Mouse (Mus musculus): ENCODE data around the gene Ttc23l. TPM values are rescaled to one million over a fixed set of nuclear protein-coding genes. Genes with fewer than 3 reads are reported as not detected.
A peak's percentile ranks its signal among the peaks of the same experiment; 100 is the strongest.

The Ttc23l gene
- polyA plus RNA-seq, 1 experiment from 2014 or later = not detected

DNA sequence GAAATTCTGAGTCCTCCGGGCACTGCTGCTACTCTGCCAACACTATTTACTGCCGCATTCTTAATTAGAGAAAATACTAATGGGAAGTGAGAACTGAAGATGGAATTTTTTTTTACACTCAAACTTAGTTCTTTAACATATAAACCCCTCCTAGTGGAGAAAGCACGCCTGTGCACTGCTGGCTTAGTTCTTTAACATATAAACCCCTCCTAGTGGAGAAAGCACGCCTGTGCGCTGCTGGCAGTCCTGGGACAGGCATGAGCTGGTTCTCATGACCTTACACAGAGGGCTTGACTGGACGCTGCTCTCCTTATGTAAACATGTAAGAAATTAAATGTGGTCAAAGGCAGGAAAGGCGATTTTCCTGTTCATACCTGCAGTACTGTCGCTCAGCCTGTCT is 24.9 kb upstream of the Ttc23l start:
- Histone ChIP-seq H3K4me3 (replicated peaks; ENCODE audit: low read length) (no peak overlapping the region), H3K36me3 (ENCODE audit: control insufficient read depth, insufficient read depth) (no peaks in the 10 kb centered on the region), H3K27me3 (replicated peaks; ENCODE audit: control insufficient read depth, insufficient read depth, low read length) (no peaks in the 10 kb centered on the region), H3K4me1 (replicated peaks; ENCODE audit: control insufficient read depth, insufficient read depth, low read length) (no peaks in the 10 kb centered on the region), H3K27ac (ENCODE audit: low read length) (no peak overlapping the region), H3K9ac (replicated peaks; ENCODE audit: low read depth, low read length) (no peak overlapping the region), H3K9me3 (ENCODE audit: control insufficient read depth, low read length) (no peaks in the 10 kb centered on the region), H3K4me2 (ENCODE audit: low read length) (no peak overlapping the region)
- 48% methylated on average over 8 of the region's 8 CpGs for WGBS
- peak; percentile 81 for ATAC-seq

DNA sequence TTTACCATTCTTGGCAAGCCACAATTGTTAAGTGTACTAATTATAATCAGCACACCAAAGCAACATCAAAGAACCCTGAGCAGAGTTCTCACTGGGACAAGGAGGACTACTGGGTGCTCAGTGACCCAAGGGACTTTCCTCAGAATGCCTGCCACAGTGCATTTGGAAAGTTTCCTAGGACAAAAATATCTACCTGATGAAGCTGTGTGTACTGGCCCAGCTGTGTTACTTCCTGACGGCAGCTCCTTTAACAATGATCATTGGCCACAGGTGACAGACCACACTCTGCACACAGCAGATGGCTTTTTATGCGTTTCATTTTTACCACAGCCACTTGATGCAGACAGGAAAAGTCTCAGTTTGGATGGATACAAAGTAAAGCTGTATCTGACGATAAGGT is 20.7 kb upstream of the Ttc23l start:
- Histone ChIP-seq H3K4me1 (replicated peaks; ENCODE audit: control insufficient read depth, insufficient read depth, low read length) (no peaks in the 10 kb centered on the region), H3K36me3 (ENCODE audit: control insufficient read depth, insufficient read depth) (peaks cover 9% of the 10 kb centered on the region; the same call in 1 of the 2 replicates), H3K4me2 (ENCODE audit: low read length) (no peak overlapping the region), H3K9ac (replicated peaks; ENCODE audit: low read depth, low read length) (no peak overlapping the region), H3K9me3 (ENCODE audit: control insufficient read depth, low read length) (no peaks in the 10 kb centered on the region), H3K27me3 (replicated peaks; ENCODE audit: control insufficient read depth, insufficient read depth, low read length) (no peaks in the 10 kb centered on the region), H3K4me3 (replicated peaks; ENCODE audit: low read length) (no peak overlapping the region), H3K27ac (ENCODE audit: low read length) (no peak overlapping the region)
- 80% methylated on average over 3 of the region's 3 CpGs for WGBS
- ATAC-seq = no peak

DNA sequence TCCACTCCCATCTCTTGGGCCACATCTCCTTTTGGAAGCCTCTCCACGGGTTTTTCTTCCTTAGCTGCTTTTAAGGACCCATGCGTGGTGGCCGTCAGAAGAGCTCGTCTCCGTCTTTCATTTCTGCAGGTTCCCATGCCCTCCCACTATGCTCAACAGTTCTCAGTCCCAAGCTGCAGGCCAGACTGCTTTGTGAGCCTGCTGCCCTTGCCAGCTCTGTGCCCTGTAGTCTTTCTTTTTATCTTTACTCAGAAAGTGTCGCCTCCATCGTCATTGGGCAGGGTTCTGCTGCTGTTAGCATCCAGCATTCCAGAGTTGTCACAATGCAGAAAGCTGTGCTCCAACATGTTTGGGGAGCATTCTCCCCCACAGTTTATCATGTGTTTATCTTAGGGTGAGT is 8.0 kb upstream of the Ttc23l start:
- Histone ChIP-seq H3K27ac (ENCODE audit: low read length) (no peak overlapping the region), H3K4me2 (ENCODE audit: low read length) (no peak overlapping the region), H3K9ac (replicated peaks; ENCODE audit: low read depth, low read length) (no peak overlapping the region), H3K9me3 (ENCODE audit: control insufficient read depth, low read length) (no peaks in the 10 kb centered on the region), H3K36me3 (ENCODE audit: control insufficient read depth, insufficient read depth) (peaks cover 19% of the 10 kb centered on the region), H3K27me3 (replicated peaks; ENCODE audit: control insufficient read depth, insufficient read depth, low read length) (no peaks in the 10 kb centered on the region), H3K4me3 (replicated peaks; ENCODE audit: low read length) (no peak overlapping the region), H3K4me1 (replicated peaks; ENCODE audit: control insufficient read depth, insufficient read depth, low read length) (no peaks in the 10 kb centered on the region)
- WGBS = 81% methylated on average over 7 of the region's 7 CpGs
- ATAC-seq = no peak

DNA sequence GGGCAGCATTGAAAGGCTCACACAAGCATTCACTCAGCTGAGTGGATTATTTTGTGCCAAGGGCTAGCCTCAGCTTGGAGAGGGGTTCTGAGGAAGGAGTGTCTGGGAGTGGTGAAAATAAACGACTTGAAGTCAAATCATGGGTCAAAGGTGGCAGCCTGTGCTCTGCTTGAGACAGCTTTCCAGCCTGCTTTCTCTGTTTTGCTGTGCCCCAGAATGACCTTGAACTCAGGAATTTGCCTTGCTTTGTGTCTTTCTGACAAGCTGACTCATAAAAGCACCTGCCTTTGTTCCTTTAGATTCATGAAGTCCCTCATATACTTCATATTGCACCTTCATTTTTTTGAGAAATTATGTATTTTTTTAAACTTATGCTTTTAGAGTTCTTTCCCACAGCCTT is 5.7 kb upstream of the Ttc23l start:
- Histone ChIP-seq H3K4me2 (ENCODE audit: low read length) (no peak overlapping the region), H3K4me3 (replicated peaks; ENCODE audit: low read length) (no peak overlapping the region), H3K27ac (ENCODE audit: low read length) (no peak overlapping the region), H3K4me1 (replicated peaks; ENCODE audit: control insufficient read depth, insufficient read depth, low read length) (no peaks in the 10 kb centered on the region), H3K9ac (replicated peaks; ENCODE audit: low read depth, low read length) (no peak overlapping the region), H3K27me3 (replicated peaks; ENCODE audit: control insufficient read depth, insufficient read depth, low read length) (no peaks in the 10 kb centered on the region), H3K9me3 (ENCODE audit: control insufficient read depth, low read length) (no peaks in the 10 kb centered on the region), H3K36me3 (ENCODE audit: control insufficient read depth, insufficient read depth) (peaks cover 13% of the 10 kb centered on the region)
- ATAC-seq = no peak
- 78% methylated on average over 1 of the region's 1 CpGs for WGBS

DNA sequence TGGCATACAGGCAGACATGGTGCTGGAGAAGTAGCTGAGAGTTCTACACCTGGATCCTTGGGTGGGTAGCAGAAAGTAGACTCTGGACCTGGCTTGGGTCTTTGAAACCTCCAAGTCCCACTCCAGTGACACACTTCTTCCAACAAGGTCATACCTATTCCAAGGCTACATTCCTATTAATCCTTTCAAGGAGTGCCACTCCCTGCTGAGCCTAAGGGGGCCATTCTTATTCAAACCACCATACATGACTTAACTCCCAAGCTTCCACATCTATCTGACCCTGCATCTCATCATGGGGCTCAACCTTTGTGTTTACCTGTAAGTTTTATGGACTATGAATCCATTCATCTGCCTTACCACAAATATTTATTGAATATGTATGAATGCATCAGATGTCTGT is 3.8 kb upstream of the Ttc23l start:
- Histone ChIP-seq H3K4me3 (replicated peaks; ENCODE audit: low read length) (no peak overlapping the region), H3K36me3 (ENCODE audit: control insufficient read depth, insufficient read depth) (0 out of 2 replicates have a peak, but pooled peaks cover 2% of the 10 kb centered on the region), H3K9ac (replicated peaks; ENCODE audit: low read depth, low read length) (no peak overlapping the region), H3K27me3 (replicated peaks; ENCODE audit: control insufficient read depth, insufficient read depth, low read length) (no peaks in the 10 kb centered on the region), H3K27ac (ENCODE audit: low read length) (no peak overlapping the region), H3K4me1 (replicated peaks; ENCODE audit: control insufficient read depth, insufficient read depth, low read length) (no peaks in the 10 kb centered on the region), H3K4me2 (ENCODE audit: low read length) (no peak overlapping the region), H3K9me3 (ENCODE audit: control insufficient read depth, low read length) (no peaks in the 10 kb centered on the region)
- ATAC-seq = no peak

DNA sequence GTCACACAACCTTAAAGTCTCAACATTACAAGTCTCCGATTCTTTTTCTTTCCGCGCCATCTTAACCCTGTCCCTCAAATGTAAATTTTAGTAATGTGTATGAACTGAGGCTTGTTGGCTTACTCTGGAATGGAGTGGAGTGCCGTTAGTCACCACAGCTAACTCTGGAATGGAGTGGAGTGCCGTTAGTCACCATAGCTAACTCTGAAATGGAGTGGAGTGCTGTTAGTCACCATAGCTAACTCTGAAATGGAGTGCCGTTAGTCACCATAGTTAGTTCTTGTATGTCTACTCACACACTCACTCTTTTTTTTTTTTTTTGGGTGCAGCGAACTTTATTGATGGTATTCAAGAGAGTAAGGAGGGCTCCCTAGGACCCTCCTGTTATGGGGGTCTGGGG is 1.5 kb upstream of the Ttc23l start:
- ATAC-seq = no peak
- WGBS = 95% methylated on average over 7 of the region's 7 CpGs

DNA sequence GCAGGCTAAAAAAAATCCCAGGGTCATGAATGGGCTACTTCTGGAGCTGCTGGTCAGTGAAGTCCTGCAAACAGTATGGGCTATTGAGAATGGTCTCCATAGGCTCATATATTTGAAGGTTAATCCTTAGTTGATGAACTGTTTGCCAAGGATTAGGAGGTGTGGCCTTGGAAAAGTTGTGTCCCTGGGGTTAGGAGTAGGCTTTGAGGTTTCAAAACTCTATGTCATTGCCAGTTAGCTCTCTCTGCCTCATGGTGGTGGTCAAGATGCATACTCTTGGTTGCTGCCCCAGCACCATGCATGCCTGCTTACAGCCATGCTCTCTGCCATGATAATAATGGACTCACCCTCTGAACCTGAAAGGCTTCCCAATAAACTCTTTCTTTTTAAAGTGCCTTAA is 4.1 kb downstream of the Ttc23l start:
- no peaks in the 10 kb centered on the region for H3K27me3 ChIP-seq (replicated peaks; ENCODE audit: control insufficient read depth, insufficient read depth, low read length)
- no peaks in the 10 kb centered on the region for H3K9me3 ChIP-seq (ENCODE audit: control insufficient read depth, low read length)
- no peaks in the 10 kb centered on the region for H3K36me3 ChIP-seq (ENCODE audit: control insufficient read depth, insufficient read depth)
- no peak overlapping the region for H3K27ac ChIP-seq (ENCODE audit: low read length)
- ATAC-seq = no peak
- no peak overlapping the region for H3K4me3 ChIP-seq (replicated peaks; ENCODE audit: low read length)
- H3K4me1 ChIP-seq (replicated peaks; ENCODE audit: control insufficient read depth, insufficient read depth, low read length) = no peaks in the 10 kb centered on the region
- H3K9ac ChIP-seq (replicated peaks; ENCODE audit: low read depth, low read length) = no peak overlapping the region
- no peak overlapping the region for H3K4me2 ChIP-seq (ENCODE audit: low read length)

More for the DNA sequence above, 1.5 kb upstream of the Ttc23l start:
- H3K9me3 ChIP-seq (ENCODE audit: control insufficient read depth, low read length) = no peaks in the 10 kb centered on the region
- no peak overlapping the region for H3K4me2 ChIP-seq (ENCODE audit: low read length)
- H3K9ac ChIP-seq (replicated peaks; ENCODE audit: low read depth, low read length) = no peak overlapping the region
- no peaks in the 10 kb centered on the region for H3K36me3 ChIP-seq (ENCODE audit: control insufficient read depth, insufficient read depth)
- no peaks in the 10 kb centered on the region for H3K27me3 ChIP-seq (replicated peaks; ENCODE audit: control insufficient read depth, insufficient read depth, low read length)
- no peaks in the 10 kb centered on the region for H3K4me1 ChIP-seq (replicated peaks; ENCODE audit: control insufficient read depth, insufficient read depth, low read length)
- H3K27ac ChIP-seq (ENCODE audit: low read length) = no peak overlapping the region
- no peak overlapping the region for H3K4me3 ChIP-seq (replicated peaks; ENCODE audit: low read length)

DNA sequence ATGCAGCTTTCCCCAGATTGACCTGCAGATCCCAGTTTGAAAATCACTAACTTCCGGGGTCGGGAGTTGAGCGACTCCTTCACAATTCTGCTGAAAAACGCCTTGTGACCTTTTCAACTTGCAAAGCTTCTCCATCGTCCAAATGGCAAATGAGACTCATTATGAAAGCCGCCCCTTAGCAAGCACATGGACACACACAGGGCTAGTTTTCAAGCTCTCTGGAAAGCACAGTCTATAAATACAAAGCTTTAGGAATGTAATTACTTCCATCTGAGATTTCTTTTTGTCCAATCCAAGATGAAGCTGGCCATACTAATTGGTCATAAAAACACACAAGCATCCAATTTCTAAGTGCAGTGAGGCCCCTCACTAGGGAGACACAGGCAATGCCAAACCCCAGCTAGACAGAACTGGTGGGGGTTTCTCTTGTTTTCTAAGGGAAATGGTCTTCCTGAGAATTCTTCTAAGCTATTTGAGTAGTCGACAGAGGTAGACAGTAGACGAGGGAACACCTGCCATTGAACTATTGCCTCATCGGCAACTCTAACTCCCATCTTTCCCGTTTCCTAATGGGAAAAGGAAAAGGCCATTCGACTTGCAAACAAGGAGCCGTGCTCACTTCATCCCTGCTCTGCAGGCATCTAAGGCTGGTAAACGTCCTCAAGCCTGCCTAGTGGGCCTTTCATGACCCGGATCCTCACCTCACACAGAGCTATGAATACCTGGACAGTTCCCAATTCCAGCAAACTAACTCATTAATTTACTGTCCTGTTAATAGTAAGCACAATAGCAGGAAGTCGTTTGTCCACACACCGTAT is 18.0 kb downstream of the Ttc23l start:
- Histone ChIP-seq H3K36me3 (ENCODE audit: control insufficient read depth, insufficient read depth) (no peaks in the 10 kb centered on the region), H3K27me3 (replicated peaks; ENCODE audit: control insufficient read depth, insufficient read depth, low read length) (no peaks in the 10 kb centered on the region), H3K9me3 (ENCODE audit: control insufficient read depth, low read length) (no peaks in the 10 kb centered on the region), H3K27ac (ENCODE audit: low read length) (no peak overlapping the region), H3K4me2 (ENCODE audit: low read length) (no peak overlapping the region), H3K9ac (replicated peaks; ENCODE audit: low read depth, low read length) (no peak overlapping the region), H3K4me3 (replicated peaks; ENCODE audit: low read length) (no peak overlapping the region), H3K4me1 (replicated peaks; ENCODE audit: control insufficient read depth, insufficient read depth, low read length) (peaks cover 4% of the 10 kb centered on the region; the same call in 1 of the 2 replicates)
- 52% methylated on average over 16 of the region's 16 CpGs for WGBS
- ATAC-seq = peak; percentile 40; the same call in 1 of the 2 replicates

DNA sequence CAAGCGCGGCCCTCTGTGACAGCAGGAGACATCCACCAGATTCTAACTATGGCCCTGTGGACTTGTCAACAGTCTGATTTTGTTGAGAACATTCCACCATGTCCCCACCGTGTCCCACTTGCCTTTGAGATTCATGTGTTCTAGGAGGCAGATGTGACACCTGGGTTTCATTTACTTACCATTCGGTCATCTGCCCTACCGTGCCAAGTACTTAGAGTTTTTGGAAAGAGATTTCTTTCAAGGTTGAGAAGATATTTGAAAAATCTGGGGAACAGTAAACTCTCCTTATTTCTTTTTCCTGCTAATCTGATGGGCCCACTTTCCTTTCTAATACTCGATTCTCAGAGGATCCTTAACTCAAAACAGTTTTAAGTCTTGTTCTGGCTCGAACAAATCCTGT is 22.5 kb downstream of the Ttc23l start:
- H3K27ac ChIP-seq (ENCODE audit: low read length) = no peak overlapping the region
- H3K36me3 ChIP-seq (ENCODE audit: control insufficient read depth, insufficient read depth) = no peaks in the 10 kb centered on the region
- peaks cover 4% of the 10 kb centered on the region; the same call in 1 of the 2 replicates for H3K4me1 ChIP-seq (replicated peaks; ENCODE audit: control insufficient read depth, insufficient read depth, low read length)
- no peak overlapping the region for H3K4me2 ChIP-seq (ENCODE audit: low read length)
- no peak overlapping the region for H3K9ac ChIP-seq (replicated peaks; ENCODE audit: low read depth, low read length)
- no peak overlapping the region for H3K4me3 ChIP-seq (replicated peaks; ENCODE audit: low read length)
- WGBS = 86% methylated on average over 7 of the region's 7 CpGs
- no peaks in the 10 kb centered on the region for H3K27me3 ChIP-seq (replicated peaks; ENCODE audit: control insufficient read depth, insufficient read depth, low read length)
- ATAC-seq = no peak
- no peaks in the 10 kb centered on the region for H3K9me3 ChIP-seq (ENCODE audit: control insufficient read depth, low read length)

DNA sequence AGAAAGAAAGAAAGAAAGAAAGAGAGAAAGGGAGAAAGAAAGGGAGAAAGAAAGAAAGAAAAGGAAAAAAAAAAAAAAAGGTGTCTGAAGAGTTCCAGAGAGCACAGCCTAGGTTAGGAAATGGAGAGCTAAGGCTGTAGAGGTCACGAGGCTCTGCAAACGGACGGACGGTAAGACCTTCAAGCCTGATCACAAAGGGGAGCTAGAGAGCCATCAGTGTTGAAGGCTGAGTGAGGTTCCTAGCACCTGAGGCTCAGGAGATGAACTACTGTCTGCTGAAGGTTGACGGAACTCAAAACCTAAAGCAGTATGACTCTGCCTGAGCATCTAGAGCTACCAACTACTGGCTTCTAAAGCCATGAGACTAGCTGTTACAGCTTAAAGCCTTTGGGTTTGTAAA is 23.9 kb downstream of the Ttc23l start:
- WGBS = 83% methylated on average over 5 of the region's 5 CpGs

More for the DNA sequence above, 23.9 kb downstream of the Ttc23l start:
- Histone ChIP-seq H3K4me3 (replicated peaks; ENCODE audit: low read length) (no peak overlapping the region), H3K27me3 (replicated peaks; ENCODE audit: control insufficient read depth, insufficient read depth, low read length) (no peaks in the 10 kb centered on the region), H3K4me1 (replicated peaks; ENCODE audit: control insufficient read depth, insufficient read depth, low read length) (no peaks in the 10 kb centered on the region), H3K9me3 (ENCODE audit: control insufficient read depth, low read length) (no peaks in the 10 kb centered on the region), H3K9ac (replicated peaks; ENCODE audit: low read depth, low read length) (no peak overlapping the region), H3K36me3 (ENCODE audit: control insufficient read depth, insufficient read depth) (no peaks in the 10 kb centered on the region), H3K4me2 (ENCODE audit: low read length) (no peak overlapping the region), H3K27ac (ENCODE audit: low read length) (no peak overlapping the region)
- no peak for ATAC-seq

Measured in forebrain, embryonic 16.5 days (tissue).